Mouse (Mus musculus) kidney, postnatal 10 days (tissue): ENCODE results near the gene Olfr57.
"Not testable (repeated sequence)": the region's sequence is repeated elsewhere in the genome, so short reads cannot be mapped to it uniquely, and the experiment has no call there.

ENCODE experiments used
- DNase-seq: peaks from one replicate; pipeline ENCODE4 v3.0.0; 2021; ENCODE audit warnings: mixed read lengths

Olfr57 gene

GRCm38 (mm10) chr10:79028441-79028840 is at the start of gene Olfr57:
Olfr57 (plus strand) TSS chr10:79028741.
- no peak for DNase-seq

GRCm38 (mm10) chr10:78980750-78981149 is 47.8 kb upstream of the Olfr57 start, which contains the start of gene Olfr1352:
Olfr1352 (plus strand) TSS chr10:78981050.
- DNase-seq = no peak

- no peak for DNase-seq
These were observed 16.4 kb upstream of the Olfr57 start, which contains the start of gene Olfr1351 for GRCm38 (mm10) chr10:79012172-79012571. Olfr1351 (plus strand) TSS chr10:79012472.

GRCm38 (mm10) chr10:79042457-79042856 is 13.9 kb downstream of the Olfr57 start:
- not testable (repeated sequence) for DNase-seq

GRCm38 (mm10) chr10:79057370-79057769 is 28.8 kb downstream of the Olfr57 start:
- not testable (repeated sequence) for DNase-seq
